Mouse (Mus musculus) thymus, postnatal 25 days (tissue): ENCODE measurements around the gene Fam3c.

Source experiments
- DNase-seq: peaks from one replicate; pipeline ENCODE4 v3.0.0; 2022

Fam3c gene

GRCm38 (mm10) chr6:22356086-22356507, at the start of gene Fam3c:
Gene Fam3c, minus strand, starts transcription at chr6:22356243.
- peak; percentile 97 for DNase-seq

- no peak for DNase-seq
Observed at GRCm38 (mm10) chr6:22405021-22405420, 49.0 kb upstream of the Fam3c start.

GRCm38 (mm10) chr6:22403736-22404135, 47.7 kb upstream of the Fam3c start:
- no peak for DNase-seq

GRCm38 (mm10) chr6:22403317-22403716, 47.3 kb upstream of the Fam3c start:
- no peak for DNase-seq

GRCm38 (mm10) chr6:22402548-22403164, 46.6 kb upstream of the Fam3c start:
- no peak for DNase-seq

- no peak for DNase-seq
Observed at GRCm38 (mm10) chr6:22402037-22402436, 46.0 kb upstream of the Fam3c start.

- DNase-seq = no peak
Observed at GRCm38 (mm10) chr6:22398079-22398774, 42.2 kb upstream of the Fam3c start.

- DNase-seq = no peak
Observed at GRCm38 (mm10) chr6:22395207-22395606, 39.2 kb upstream of the Fam3c start.

- no peak for DNase-seq
Observed at GRCm38 (mm10) chr6:22390654-22391365, 34.8 kb upstream of the Fam3c start.

GRCm38 (mm10) chr6:22385254-22385870, 29.3 kb upstream of the Fam3c start:
- no peak for DNase-seq

- no peak for DNase-seq
Observed at GRCm38 (mm10) chr6:22380269-22380668, 24.2 kb upstream of the Fam3c start.

- DNase-seq = no peak
Observed at GRCm38 (mm10) chr6:22379831-22380230, 23.8 kb upstream of the Fam3c start.

- DNase-seq = no peak
Observed at GRCm38 (mm10) chr6:22378462-22378861, 22.4 kb upstream of the Fam3c start.

GRCm38 (mm10) chr6:22374791-22375190, 18.7 kb upstream of the Fam3c start:
- peak; percentile 16 for DNase-seq

GRCm38 (mm10) chr6:22373476-22373875, 17.4 kb upstream of the Fam3c start:
- DNase-seq = no peak

GRCm38 (mm10) chr6:22366977-22367376, 10.9 kb upstream of the Fam3c start:
- no peak for DNase-seq

- no peak for DNase-seq
Observed at GRCm38 (mm10) chr6:22363590-22363989, 7.5 kb upstream of the Fam3c start.

- no peak for DNase-seq
Observed at GRCm38 (mm10) chr6:22361941-22362340, 5.9 kb upstream of the Fam3c start.

- DNase-seq = no peak
Observed at GRCm38 (mm10) chr6:22359019-22359418, 3.0 kb upstream of the Fam3c start.

GRCm38 (mm10) chr6:22357351-22357750, 1.3 kb upstream of the Fam3c start:
- DNase-seq = no peak

GRCm38 (mm10) chr6:22355396-22356085, 502 bp downstream of the Fam3c start:
- no peak for DNase-seq

- no peak for DNase-seq
Observed at GRCm38 (mm10) chr6:22354675-22355074, 1.4 kb downstream of the Fam3c start.

GRCm38 (mm10) chr6:22354031-22354430, 2.0 kb downstream of the Fam3c start:
- DNase-seq = no peak
